ENCODE assay signal across 14 mouse cellular contexts in the genomic region with DNA sequence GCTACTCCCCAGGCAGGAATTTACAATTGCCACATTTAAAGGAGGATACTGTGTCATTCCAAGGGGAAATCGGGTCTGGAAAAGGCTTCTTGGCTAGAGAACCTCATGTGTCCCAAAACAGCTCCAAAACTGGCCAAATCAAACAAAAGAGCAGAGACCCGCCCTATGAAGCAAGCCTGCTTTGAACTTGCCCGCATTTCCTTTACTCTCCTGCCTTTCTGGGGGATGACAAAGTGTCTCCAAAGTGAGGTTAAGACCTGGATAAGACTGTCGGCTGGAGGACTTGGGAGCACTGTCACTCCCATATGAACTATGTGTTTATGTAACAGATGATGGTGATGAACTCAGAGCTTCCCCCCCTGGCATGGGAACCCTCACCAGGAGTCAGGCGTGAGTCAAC. TPM values are rescaled to one million over a fixed set of nuclear protein-coding genes. Genes with fewer than 3 reads are reported as not detected.
A peak's percentile ranks its signal among the peaks of the same experiment; 100 is the strongest.
DNase-seq lines count a peak whose midpoint lies in the region; TF ChIP-seq lines count a peak whose summit lies in the region.
"Had no signal": no experiment of that assay in that cellular context is flagged by ENCODE, and none has a peak within 500 bp of the region (broad histone marks: within the 10 kb centered on the region; RNA-seq: fewer than 3 reads in every experiment).

No protein-coding gene starts in this region.

- intact Hi-C loops in heart, postnatal 10 days (cut with DNase I), result no loop called here

- H3K4me3 ChIP-seq in C2C12 (ENCODE audit: insufficient read depth, poor library complexity, severe bottlenecking), result no peak overlapping the region
- H3K4me3 ChIP-seq: forebrain, embryonic 15.5 days; limb, embryonic 12.5 days had no signal

- peaks cover 33% of the 10 kb centered on the region for H3K79me2 ChIP-seq in C2C12 (ENCODE audit: control insufficient read depth, insufficient read depth)

- peak; percentile 36 for DNase-seq in kidney, adult 18-20 months
- DNase-seq in kidney, postnatal 4 days, result no peak
- peak; percentile 78 for DNase-seq in ES-CJ7 (ENCODE audit: low read depth, low spot score)
- peak; percentile 57 to 59 for DNase-seq in heart, postnatal 10 days
- DNase-seq in cerebellum, postnatal 14 days, result no peak
- DNase-seq in yolk sac, embryonic 10.5 days (ENCODE audit: low spot score), result no peak
- DNase-seq: cerebellum, postnatal 36 days; gastrocnemius, postnatal 36 days; lung, adult 2 months; right cerebral cortex, postnatal 4 days; thymus, postnatal 25 days had no signal

- H3K36me3 ChIP-seq in C2C12 (ENCODE audit: control insufficient read depth, insufficient read depth), result peaks cover 3% of the 10 kb centered on the region

- H3K79me3 ChIP-seq in C2C12 (ENCODE audit: low read depth), result peaks cover 13% of the 10 kb centered on the region

- no peak overlapping the region for H3ac ChIP-seq in C2C12 (ENCODE audit: control insufficient read depth, insufficient read length, low read depth)

- no peaks in the 10 kb centered on the region for H3K27me3 ChIP-seq in C2C12 (ENCODE audit: control insufficient read depth, insufficient read depth, insufficient read length)
- H3K27me3 ChIP-seq: forebrain, embryonic 15.5 days; limb, embryonic 12.5 days had no signal

- TF ChIP-seq CTCF in C2C12 (IDR thresholded peaks at IDR 0.05; ENCODE audit: control insufficient read depth, insufficient read depth, insufficient read length), result no peak

TF ChIP-seq in C2C12, 6 proteins besides CTCF, POLR2A, EP300 and RAD21:
- TF ChIP-seq USF1 (IDR thresholded peaks at IDR 0.05; ENCODE audit: low read depth) (no peak), MAX (IDR thresholded peaks at IDR 0.05) (peak; percentile 17), MYOD1 (IDR thresholded peaks at IDR 0.05; ENCODE audit: control insufficient read depth, insufficient read length, low read depth) (peak; percentile 6), CEBPB (IDR thresholded peaks at IDR 0.05; ENCODE audit: low read depth) (peak; percentile 78), MYOG (IDR thresholded peaks at IDR 0.05; ENCODE audit: control insufficient read depth, extremely low read depth, insufficient read length) (no peak), FOSL1 (IDR thresholded peaks at IDR 0.05; ENCODE audit: insufficient read depth, low read length, poor library complexity, severe bottlenecking) (no peak)

RNA-seq across cellular contexts. Expression of a gene that starts 26.1 kb away (rescaled TPM):
- polyA plus RNA-seq in C2C12 (2012; fragmentation: generic; extraction: Trizol), result 8.0 TPM
- 10 to 100 TPM; 57.9 to 66.5 TPM for total RNA-seq in heart, postnatal 10 days (2021)

Comparison
In these comparisons a context has a peak if more than half of its experiments do, and no peak if none do; other contexts are left out.
1. DNase-seq: peak in kidney, adult 18-20 months (single experiment), ES-CJ7 (single experiment) and heart, postnatal 10 days (2 of 2); none in kidney, postnatal 4 days (0 of 2), cerebellum, postnatal 14 days (0 of 2) and yolk sac, embryonic 10.5 days (single experiment).